Mouse (Mus musculus) gastrocnemius, adult 18-20 months (tissue): ENCODE data around the gene Cldn14. TPM values are rescaled to one million over a fixed set of nuclear protein-coding genes. Genes with fewer than 3 reads are reported as not detected.

Experiments
- total RNA-seq, 2 experiments: library from RNA; stranded (reverse); gene quantifications; 2 replicates each; pipeline ENCODE4 v1.2.3; 2021

The Cldn14 gene
- total RNA-seq, 2 experiments from 2014 or later: not detected

Other genes starting within 250 kb of the Cldn14 start
- gene Morc3, start 176.7 kb downstream of the Cldn14 start, total RNA-seq: 1 to 10 TPM; 9.3 to 9.7 TPM
- gene Chaf1b, start 124.9 kb downstream of the Cldn14 start, total RNA-seq: under 1 TPM in 1 of 2 experiments, not detected in 1; 0.12 TPM
- 10 to 100 TPM; 12.2 to 16.4 TPM for gene Sim2, start 76.1 kb upstream of the Cldn14 start, total RNA-seq